In the genomic region with DNA sequence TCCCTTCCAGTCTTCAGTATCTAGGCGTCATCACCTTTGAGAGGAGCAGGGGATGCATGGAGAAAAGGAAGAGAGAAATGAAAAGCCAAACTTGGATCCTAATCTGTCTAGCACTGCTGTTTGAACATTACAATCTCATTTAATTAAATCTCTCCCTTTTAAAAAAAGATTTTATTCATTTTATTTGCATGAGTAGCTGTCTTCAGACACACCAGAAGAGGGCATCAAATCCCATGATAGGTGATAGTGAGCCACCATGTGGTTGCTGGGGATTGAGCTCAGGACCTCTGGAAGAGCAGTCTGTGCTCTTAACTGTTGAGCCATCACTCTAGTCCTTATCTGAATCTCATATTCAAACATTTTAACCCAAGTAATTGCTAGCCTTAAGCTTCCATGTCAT, we compare ENCODE assay signal across 22 mouse cellular contexts.
DNase-seq lines count a peak whose midpoint lies in the region; ATAC-seq and TF ChIP-seq lines count a peak whose summit lies in the region.
"Had no signal": no experiment of that assay in that cellular context is flagged by ENCODE, and none has a peak within 500 bp of the region (broad histone marks: within the 10 kb centered on the region; RNA-seq: fewer than 3 reads in every experiment).

No protein-coding gene starts in this region.

- no peak for ATAC-seq in kidney, postnatal 0 days (replicated peaks; ENCODE audit: low FRiP score, low read depth)
- no peak for ATAC-seq in midbrain, postnatal 0 days (ENCODE audit: low FRiP score)
- ATAC-seq in midbrain, embryonic 11.5 days (ENCODE audit: low FRiP score), result no peak
- no peak for ATAC-seq in stomach, postnatal 0 days (ENCODE audit: low FRiP score, low TSS enrichment)
- ATAC-seq: CD4-positive, CD25-positive, alpha-beta regulatory T cell, adult 4 months; forebrain, embryonic 15.5 days had no signal

- H3K9me3 ChIP-seq in kidney, postnatal 0 days (replicated peaks; ENCODE audit: low read length), result no peaks in the 10 kb centered on the region
- no peaks in the 10 kb centered on the region for H3K9me3 ChIP-seq in midbrain, postnatal 0 days (ENCODE audit: low read length)
- no peaks in the 10 kb centered on the region for H3K9me3 ChIP-seq in midbrain, embryonic 11.5 days (ENCODE audit: control insufficient read depth, low read length)
- H3K9me3 ChIP-seq in stomach, postnatal 0 days (ENCODE audit: control insufficient read depth, low read length), result no peaks in the 10 kb centered on the region
- H3K9me3 ChIP-seq: forebrain, embryonic 15.5 days; heart, embryonic 10.5 days; heart, embryonic 13.5 days; hindbrain, embryonic 12.5 days; hindbrain, embryonic 15.5 days had no signal

- H3K4me2 ChIP-seq in kidney, postnatal 0 days (ENCODE audit: low read length), result no peak overlapping the region
- no peak overlapping the region for H3K4me2 ChIP-seq in midbrain, postnatal 0 days (ENCODE audit: low read depth, low read length, poor library complexity, severe bottlenecking)
- H3K4me2 ChIP-seq in midbrain, embryonic 11.5 days, result no peak overlapping the region
- no peak overlapping the region for H3K4me2 ChIP-seq in stomach, postnatal 0 days (replicated peaks; ENCODE audit: low read depth)
- H3K4me2 ChIP-seq: forebrain, embryonic 15.5 days; heart, embryonic 13.5 days; hindbrain, embryonic 12.5 days; hindbrain, embryonic 15.5 days had no signal

- peaks cover 33% of the 10 kb centered on the region for H3K36me3 ChIP-seq in heart, adult 2 months (ENCODE audit: control insufficient read depth, insufficient read depth, low read length)
- H3K36me3 ChIP-seq in kidney, postnatal 0 days (ENCODE audit: insufficient read depth, low read length), result peaks cover 39% of the 10 kb centered on the region
- H3K36me3 ChIP-seq in midbrain, postnatal 0 days (ENCODE audit: insufficient read depth, low read length), result no peaks in the 10 kb centered on the region
- H3K36me3 ChIP-seq in midbrain, embryonic 11.5 days (ENCODE audit: control insufficient read depth, insufficient read depth, low read length), result 0 out of 2 replicates have a peak, but pooled peaks cover 2% of the 10 kb centered on the region
- H3K36me3 ChIP-seq in stomach, postnatal 0 days (ENCODE audit: control insufficient read depth, insufficient read depth, low read length), result peaks cover 23% of the 10 kb centered on the region
- H3K36me3 ChIP-seq: forebrain, embryonic 15.5 days; hindbrain, embryonic 15.5 days had no signal

- H3K4me3 ChIP-seq in heart, adult 2 months, result no peak overlapping the region
- no peak overlapping the region for H3K4me3 ChIP-seq in kidney, postnatal 0 days (replicated peaks; ENCODE audit: low read depth, low read length)
- H3K4me3 ChIP-seq in midbrain, postnatal 0 days (ENCODE audit: low read depth, low read length), result no peak overlapping the region
- no peak overlapping the region for H3K4me3 ChIP-seq in midbrain, embryonic 11.5 days (ENCODE audit: low read depth, low read length)
- H3K4me3 ChIP-seq in stomach, postnatal 0 days (ENCODE audit: low read depth, low read length), result no peak overlapping the region
- H3K4me3 ChIP-seq: forebrain, embryonic 15.5 days; heart, embryonic 10.5 days; heart, embryonic 13.5 days; hindbrain, embryonic 12.5 days; hindbrain, embryonic 15.5 days had no signal

- intact Hi-C loops in heart, adult 2 months (cut with DNase I), result no loop called here
- intact Hi-C loops in heart, postnatal 14 days (cut with DNase I), result no loop called here

- TF ChIP-seq CTCF in heart, adult 2 months (IDR thresholded peaks at IDR 0.05), result peak; percentile 37
- TF ChIP-seq CTCF in kidney, postnatal 0 days (IDR thresholded peaks at IDR 0.05; ENCODE audit: low read depth), result peak; percentile 26; the same call in 1 of the 2 replicates
- TF ChIP-seq CTCF in midbrain, postnatal 0 days (IDR thresholded peaks at IDR 0.05), result peak; percentile 11; the same call in 1 of the 2 replicates
- TF ChIP-seq CTCF in stomach, postnatal 0 days (IDR thresholded peaks at IDR 0.05; ENCODE audit: low read depth), result peak; percentile 13; the same call in 1 of the 2 replicates

- no peak overlapping the region for H3K27ac ChIP-seq in heart, adult 2 months
- no peak overlapping the region for H3K27ac ChIP-seq in kidney, postnatal 0 days
- no peak overlapping the region for H3K27ac ChIP-seq in midbrain, postnatal 0 days (ENCODE audit: low read depth, low read length)
- H3K27ac ChIP-seq in midbrain, embryonic 11.5 days (ENCODE audit: low read depth, low read length), result no peak overlapping the region
- no peak overlapping the region for H3K27ac ChIP-seq in stomach, postnatal 0 days (replicated peaks)
- H3K27ac ChIP-seq: forebrain, embryonic 15.5 days; heart, embryonic 10.5 days; heart, embryonic 13.5 days; hindbrain, embryonic 12.5 days; hindbrain, embryonic 15.5 days had no signal

- no peaks in the 10 kb centered on the region for H3K79me2 ChIP-seq in heart, adult 2 months (replicated peaks; ENCODE audit: control insufficient read depth, insufficient read depth, low read length)

- no peaks in the 10 kb centered on the region for H3K27me3 ChIP-seq in heart, adult 2 months (ENCODE audit: control insufficient read depth, insufficient read depth, low read length)
- H3K27me3 ChIP-seq in kidney, postnatal 0 days (ENCODE audit: insufficient read depth, low read length), result no peaks in the 10 kb centered on the region
- no peaks in the 10 kb centered on the region for H3K27me3 ChIP-seq in midbrain, postnatal 0 days (ENCODE audit: insufficient read depth, low read length)
- no peaks in the 10 kb centered on the region for H3K27me3 ChIP-seq in midbrain, embryonic 11.5 days (ENCODE audit: control insufficient read depth, insufficient read depth, low read length)
- H3K27me3 ChIP-seq in stomach, postnatal 0 days (ENCODE audit: control insufficient read depth, insufficient read depth, low read length), result no peaks in the 10 kb centered on the region
- H3K27me3 ChIP-seq: forebrain, embryonic 15.5 days; hindbrain, embryonic 12.5 days; hindbrain, embryonic 15.5 days had no signal

- no peak for TF ChIP-seq POLR2A in heart, adult 2 months (IDR thresholded peaks at IDR 0.05; ENCODE audit: insufficient read depth, low read depth, low read length)

- no peak for DNase-seq in heart, adult 2 months
- no peak for DNase-seq in heart, postnatal 14 days
- no peak for DNase-seq in kidney, postnatal 0 days (ENCODE audit: low spot score)
- DNase-seq in kidney, adult 18-20 months, result no peak
- no peak for DNase-seq in midbrain, postnatal 0 days (ENCODE audit: low spot score)
- no peak for DNase-seq in midbrain, embryonic 11.5 days (ENCODE audit: low spot score, missing footprints)
- DNase-seq in stomach, postnatal 0 days (ENCODE audit: low spot score), result no peak
- DNase-seq in thymus, postnatal 14 days, result no peak
- DNase-seq: adrenal gland, adult 2 months; adrenal gland, postnatal 14 days; cerebellum, adult 11 months; cerebellum, adult 2 months; cerebellum, postnatal 10 days; cerebellum, postnatal 36 days; gastrocnemius, postnatal 25 days; heart, adult 18-20 months had no signal

- H3K4me1 ChIP-seq in heart, adult 2 months (ENCODE audit: control insufficient read depth, insufficient read depth, low read length), result peaks cover 12% of the 10 kb centered on the region
- H3K4me1 ChIP-seq in kidney, postnatal 0 days (replicated peaks; ENCODE audit: insufficient read depth, low read length), result peaks cover 19% of the 10 kb centered on the region
- H3K4me1 ChIP-seq in midbrain, postnatal 0 days (ENCODE audit: insufficient read depth, low read length), result no peaks in the 10 kb centered on the region
- H3K4me1 ChIP-seq in midbrain, embryonic 11.5 days (ENCODE audit: control insufficient read depth, insufficient read depth, low read length), result no peaks in the 10 kb centered on the region
- H3K4me1 ChIP-seq in stomach, postnatal 0 days (replicated peaks; ENCODE audit: control insufficient read depth, insufficient read depth), result no peaks in the 10 kb centered on the region

- no peak overlapping the region for H3K9ac ChIP-seq in heart, adult 2 months (ENCODE audit: low read depth, low read length)
- H3K9ac ChIP-seq in kidney, postnatal 0 days (ENCODE audit: low read depth, low read length), result no peak overlapping the region
- H3K9ac ChIP-seq in midbrain, postnatal 0 days (replicated peaks; ENCODE audit: low read length, poor library complexity, severe bottlenecking), result no peak overlapping the region
- H3K9ac ChIP-seq in midbrain, embryonic 11.5 days (ENCODE audit: low read length), result no peak overlapping the region
- no peak overlapping the region for H3K9ac ChIP-seq in stomach, postnatal 0 days (ENCODE audit: low read length)
- H3K9ac ChIP-seq: forebrain, embryonic 15.5 days; heart, embryonic 13.5 days; hindbrain, embryonic 12.5 days; hindbrain, embryonic 15.5 days had no signal

- WGBS in heart, adult 2 months, result 78% methylated on average over 1 of the region's 1 CpGs
- 90% methylated on average over 1 of the region's 1 CpGs for WGBS in kidney, postnatal 0 days
- 89% methylated on average over 1 of the region's 1 CpGs for WGBS in midbrain, postnatal 0 days
- 92% methylated on average over 1 of the region's 1 CpGs for WGBS in midbrain, embryonic 11.5 days
- 85% methylated on average over 1 of the region's 1 CpGs for WGBS in stomach, postnatal 0 days

- no peak for TF ChIP-seq EP300 in heart, adult 2 months (IDR thresholded peaks at IDR 0.05; ENCODE audit: insufficient read depth, low read depth, low read length)
- no peak for TF ChIP-seq EP300 in stomach, postnatal 0 days (optimal IDR thresholded peaks at IDR 0.05)
